Mouse (Mus musculus): ENCODE data around the gene Tead2. TPM values are rescaled to one million over a fixed set of nuclear protein-coding genes. Genes with fewer than 3 reads are reported as not detected.
A peak's percentile ranks its signal among the peaks of the same experiment; 100 is the strongest.

The Tead2 gene
- polyA plus RNA-seq, 1 experiment = 4.7 TPM

- WGBS = 14% methylated on average over 8 of the region's 8 CpGs
- TF ChIP-seq CTCF (IDR thresholded peaks at IDR 0.05; ENCODE audit: borderline replicate concordance, insufficient read depth, low read depth, low read length) (no peak), POLR2A (IDR thresholded peaks at IDR 0.05; ENCODE audit: borderline replicate concordance, insufficient read depth, low read length) (no peak)
- Histone ChIP-seq H3K4me1 (ENCODE audit: control insufficient read depth, insufficient read depth, low read length) (peaks cover 77% of the 10 kb centered on the region), H3K27ac (ENCODE audit: insufficient read depth, low read length) (peak overlapping the region; percentile 42), H3K4me3 (replicated peaks; ENCODE audit: insufficient read depth, low read depth, low read length) (no peak overlapping the region), H3K27me3 (ENCODE audit: control insufficient read depth, insufficient read depth, low read length) (no peaks in the 10 kb centered on the region)
- DNase-seq = peak; percentile 83 to 88
These were observed 23.7 kb upstream of the Tead2 start for GRCm38 (mm10) chr7:45191803-45192363.

GRCm38 (mm10) chr7:45192585-45193310 lies 22.8 kb upstream of the Tead2 start:
- DNase-seq = peak in 1 of 2 experiments; percentile 29
- Histone ChIP-seq H3K4me3 (replicated peaks; ENCODE audit: insufficient read depth, low read depth, low read length) (no peak overlapping the region), H3K27me3 (ENCODE audit: control insufficient read depth, insufficient read depth, low read length) (no peaks in the 10 kb centered on the region), H3K4me1 (ENCODE audit: control insufficient read depth, insufficient read depth, low read length) (peaks cover 85% of the 10 kb centered on the region), H3K27ac (ENCODE audit: insufficient read depth, low read length) (peak overlapping the region; percentile 49)
- no peak for TF ChIP-seq POLR2A (IDR thresholded peaks at IDR 0.05; ENCODE audit: borderline replicate concordance, insufficient read depth, low read length)
- TF ChIP-seq CTCF (IDR thresholded peaks at IDR 0.05; ENCODE audit: borderline replicate concordance, insufficient read depth, low read depth, low read length) = no peak
- 51% methylated on average over 7 of the region's 7 CpGs for WGBS

- Histone ChIP-seq H3K27me3 (ENCODE audit: control insufficient read depth, insufficient read depth, low read length) (no peaks in the 10 kb centered on the region), H3K4me3 (replicated peaks; ENCODE audit: insufficient read depth, low read depth, low read length) (no peak overlapping the region), H3K4me1 (ENCODE audit: control insufficient read depth, insufficient read depth, low read length) (peaks cover 86% of the 10 kb centered on the region), H3K27ac (ENCODE audit: insufficient read depth, low read length) (peak overlapping the region; percentile 98)
- DNase-seq = peak in 1 of 2 experiments; percentile 74
- peak; percentile 30 for TF ChIP-seq CTCF (IDR thresholded peaks at IDR 0.05; ENCODE audit: borderline replicate concordance, insufficient read depth, low read depth, low read length)
- TF ChIP-seq POLR2A (IDR thresholded peaks at IDR 0.05; ENCODE audit: borderline replicate concordance, insufficient read depth, low read length) = no peak
- 5% methylated on average over 5 of the region's 5 CpGs for WGBS
These were observed 22.1 kb upstream of the Tead2 start for GRCm38 (mm10) chr7:45193406-45193805.

GRCm38 (mm10) chr7:45193871-45194785 lies 21.4 kb upstream of the Tead2 start:
- H3K4me1 ChIP-seq (ENCODE audit: control insufficient read depth, insufficient read depth, low read length) = peaks cover 84% of the 10 kb centered on the region
- TF ChIP-seq POLR2A (IDR thresholded peaks at IDR 0.05; ENCODE audit: borderline replicate concordance, insufficient read depth, low read length) (no peak), CTCF (IDR thresholded peaks at IDR 0.05; ENCODE audit: borderline replicate concordance, insufficient read depth, low read depth, low read length) (peak; percentile 20; the same call in 1 of the 2 replicates)
- H3K27ac ChIP-seq (ENCODE audit: insufficient read depth, low read length) = peak overlapping the region; percentile 98
- H3K4me3 ChIP-seq (replicated peaks; ENCODE audit: insufficient read depth, low read depth, low read length) = no peak overlapping the region
- 29% methylated on average over 17 of the region's 17 CpGs for WGBS
- H3K27me3 ChIP-seq (ENCODE audit: control insufficient read depth, insufficient read depth, low read length) = no peaks in the 10 kb centered on the region
- peak; percentile 69 to 79 for DNase-seq

- peak; percentile 67 to 71 for DNase-seq
- H3K4me3 ChIP-seq (replicated peaks; ENCODE audit: insufficient read depth, low read depth, low read length) = no peak overlapping the region
- WGBS = 41% methylated on average over 13 of the region's 13 CpGs
These were observed 20.0 kb upstream of the Tead2 start for GRCm38 (mm10) chr7:45195341-45196175.

GRCm38 (mm10) chr7:45196176-45196535 lies 19.4 kb upstream of the Tead2 start:
- no peak for TF ChIP-seq CTCF (IDR thresholded peaks at IDR 0.05; ENCODE audit: borderline replicate concordance, insufficient read depth, low read depth, low read length)
- TF ChIP-seq POLR2A (IDR thresholded peaks at IDR 0.05; ENCODE audit: borderline replicate concordance, insufficient read depth, low read length) = no peak
- Histone ChIP-seq H3K27me3 (ENCODE audit: control insufficient read depth, insufficient read depth, low read length) (no peaks in the 10 kb centered on the region), H3K4me1 (ENCODE audit: control insufficient read depth, insufficient read depth, low read length) (peaks cover 67% of the 10 kb centered on the region), H3K27ac (ENCODE audit: insufficient read depth, low read length) (peak overlapping the region; percentile 98), H3K4me3 (replicated peaks; ENCODE audit: insufficient read depth, low read depth, low read length) (no peak overlapping the region)
- 81% methylated on average over 4 of the region's 4 CpGs for WGBS
- no peak for DNase-seq

More at GRCm38 (mm10) chr7:45195341-45196175, 20.0 kb upstream of the Tead2 start:
- peaks cover 72% of the 10 kb centered on the region for H3K4me1 ChIP-seq (ENCODE audit: control insufficient read depth, insufficient read depth, low read length)
- H3K27me3 ChIP-seq (ENCODE audit: control insufficient read depth, insufficient read depth, low read length) = no peaks in the 10 kb centered on the region
- TF ChIP-seq CTCF (IDR thresholded peaks at IDR 0.05; ENCODE audit: borderline replicate concordance, insufficient read depth, low read depth, low read length) (no peak), POLR2A (IDR thresholded peaks at IDR 0.05; ENCODE audit: borderline replicate concordance, insufficient read depth, low read length) (no peak)
- peak overlapping the region; percentile 98 for H3K27ac ChIP-seq (ENCODE audit: insufficient read depth, low read length)

GRCm38 (mm10) chr7:45196994-45197393 lies 18.6 kb upstream of the Tead2 start:
- DNase-seq = no peak
- 80% methylated on average over 5 of the region's 5 CpGs for WGBS
- peaks cover 58% of the 10 kb centered on the region for H3K4me1 ChIP-seq (ENCODE audit: control insufficient read depth, insufficient read depth, low read length)
- no peaks in the 10 kb centered on the region for H3K27me3 ChIP-seq (ENCODE audit: control insufficient read depth, insufficient read depth, low read length)
- H3K27ac ChIP-seq (ENCODE audit: insufficient read depth, low read length) = no peak overlapping the region
- H3K4me3 ChIP-seq (replicated peaks; ENCODE audit: insufficient read depth, low read depth, low read length) = no peak overlapping the region
- TF ChIP-seq POLR2A (IDR thresholded peaks at IDR 0.05; ENCODE audit: borderline replicate concordance, insufficient read depth, low read length) = no peak
- no peak for TF ChIP-seq CTCF (IDR thresholded peaks at IDR 0.05; ENCODE audit: borderline replicate concordance, insufficient read depth, low read depth, low read length)
